Mouse (Mus musculus) limb, embryonic 10.5 days (tissue): ENCODE results near the gene Casq2. TPM values are rescaled to one million over a fixed set of nuclear protein-coding genes. Genes with fewer than 3 reads are reported as not detected.

ENCODE experiments used
- DNase-seq: peaks from one replicate; pipeline ENCODE4 v3.0.0-alpha.2; 2017; ENCODE audit warnings: low spot score
- H3K27ac ChIP-seq: fragments of 300-500 bp; sonication (generic); 2 replicates; pipeline ENCODE4 v1.5.1; 2016; ENCODE audit warnings: mild to moderate bottlenecking
- H3K27me3 ChIP-seq: fragments of 300-500 bp; sonication (generic); 2 replicates; pipeline ENCODE4 v1.6.1; 2016; ENCODE audit warnings: low read depth, mild to moderate bottlenecking; ENCODE audit not compliant: poor library complexity, severe bottlenecking
- H3K36me3 ChIP-seq: fragments of 300-500 bp; sonication (generic); 2 replicates; pipeline ENCODE4 v1.6.1; 2016; ENCODE audit warnings: mild to moderate bottlenecking, moderate library complexity
- H3K4me1 ChIP-seq: fragments of 300-500 bp; sonication (generic); 2 replicates; pipeline ENCODE4 v1.6.1; 2016
- H3K4me3 ChIP-seq: fragments of 300-500 bp; sonication (generic); 2 replicates; pipeline ENCODE4 v1.5.1; 2016; ENCODE audit warnings: mild to moderate bottlenecking, moderate library complexity
- H3K9me3 ChIP-seq: fragments of 300-500 bp; sonication (generic); replicated peaks from 2 replicates; pipeline ENCODE4 v1.6.1; 2016; ENCODE audit warnings: mild to moderate bottlenecking
- WGBS: fragments of 180-500 bp; shearing (Covaris S2); methylation state at CpG from one replicate; pipeline ENCODE4 v1.1.7; 2016; 5-methylcytosine and 5-hydroxymethylcytosine counted together
- polyA plus RNA-seq: library from polyadenylated mRNA; unstranded; fragments of >200 nt; fragmentation: Nextera tagmentation; extraction: Ambion mirVana; gene quantifications from 2 replicates; pipeline ENCODE4 v1.2.1, GENCODE M21; 2016

Casq2 gene
- polyA plus RNA-seq, 1 experiment from 2014 or later: 0.28 TPM

- Histone ChIP-seq H3K27ac (no peak overlapping the region), H3K27me3 (no peaks in the 10 kb centered on the region), H3K36me3 (no peaks in the 10 kb centered on the region), H3K4me3 (no peak overlapping the region), H3K4me1 (no peaks in the 10 kb centered on the region), H3K9me3 (no peaks in the 10 kb centered on the region)
- 86% methylated on average over 6 of the region's 6 CpGs for WGBS
- no peak for DNase-seq
Measured at GRCm38 (mm10) chr3:102123654-102124053, 37.4 kb downstream of the Casq2 start.

- H3K9me3 ChIP-seq: no peaks in the 10 kb centered on the region
- no peaks in the 10 kb centered on the region for H3K4me1 ChIP-seq
- H3K4me3 ChIP-seq: no peak overlapping the region
- no peaks in the 10 kb centered on the region for H3K36me3 ChIP-seq
- 66% methylated on average over 1 of the region's 1 CpGs for WGBS
- no peak for DNase-seq
- no peak overlapping the region for H3K27ac ChIP-seq
- H3K27me3 ChIP-seq: no peaks in the 10 kb centered on the region
Measured at GRCm38 (mm10) chr3:102125546-102125945, 39.3 kb downstream of the Casq2 start.

GRCm38 (mm10) chr3:102127114-102127513 is 40.9 kb downstream of the Casq2 start:
- no peaks in the 10 kb centered on the region for H3K27me3 ChIP-seq
- no peaks in the 10 kb centered on the region for H3K36me3 ChIP-seq
- no peaks in the 10 kb centered on the region for H3K9me3 ChIP-seq
- no peak for DNase-seq
- H3K4me3 ChIP-seq: no peak overlapping the region
- 67% methylated on average over 2 of the region's 2 CpGs for WGBS
- H3K4me1 ChIP-seq: no peaks in the 10 kb centered on the region
- H3K27ac ChIP-seq: no peak overlapping the region

- H3K36me3 ChIP-seq: no peaks in the 10 kb centered on the region
- H3K4me3 ChIP-seq: no peak overlapping the region
- WGBS: 94% methylated on average over 2 of the region's 2 CpGs
- H3K9me3 ChIP-seq: no peaks in the 10 kb centered on the region
- no peak for DNase-seq
- H3K27me3 ChIP-seq: no peaks in the 10 kb centered on the region
- no peak overlapping the region for H3K27ac ChIP-seq
- no peaks in the 10 kb centered on the region for H3K4me1 ChIP-seq
Measured at GRCm38 (mm10) chr3:102128242-102128641, 42.0 kb downstream of the Casq2 start.

- no peaks in the 10 kb centered on the region for H3K27me3 ChIP-seq
- H3K27ac ChIP-seq: no peak overlapping the region
- H3K4me3 ChIP-seq: no peak overlapping the region
- H3K9me3 ChIP-seq: no peaks in the 10 kb centered on the region
- H3K36me3 ChIP-seq: no peaks in the 10 kb centered on the region
- 72% methylated on average over 6 of the region's 6 CpGs for WGBS
- peaks cover 3% of the 10 kb centered on the region for H3K4me1 ChIP-seq
- no peak for DNase-seq
Measured at GRCm38 (mm10) chr3:102130478-102130877, 44.3 kb downstream of the Casq2 start.

GRCm38 (mm10) chr3:102131627-102132324 is 45.6 kb downstream of the Casq2 start:
- no peaks in the 10 kb centered on the region for H3K36me3 ChIP-seq
- no peak overlapping the region for H3K4me3 ChIP-seq
- 87% methylated on average over 9 of the region's 9 CpGs for WGBS
- no peaks in the 10 kb centered on the region for H3K27me3 ChIP-seq
- H3K4me1 ChIP-seq: peaks cover 9% of the 10 kb centered on the region
- H3K27ac ChIP-seq: no peak overlapping the region
- H3K9me3 ChIP-seq: no peaks in the 10 kb centered on the region
- no peak for DNase-seq

GRCm38 (mm10) chr3:102135389-102136113 is 49.3 kb downstream of the Casq2 start:
- peak; percentile 35 for DNase-seq
- 34% methylated on average over 10 of the region's 10 CpGs for WGBS
- Histone ChIP-seq H3K9me3 (no peaks in the 10 kb centered on the region), H3K36me3 (no peaks in the 10 kb centered on the region), H3K4me3 (no peak overlapping the region), H3K27me3 (no peaks in the 10 kb centered on the region), H3K27ac (peak overlapping the region; percentile 70), H3K4me1 (peaks cover 14% of the 10 kb centered on the region)

GRCm38 (mm10) chr3:102137158-102137557 is 50.9 kb downstream of the Casq2 start:
- no peaks in the 10 kb centered on the region for H3K27me3 ChIP-seq
- H3K9me3 ChIP-seq: no peaks in the 10 kb centered on the region
- no peak for DNase-seq
- H3K4me3 ChIP-seq: no peak overlapping the region
- WGBS: 79% methylated on average over 10 of the region's 10 CpGs
- H3K4me1 ChIP-seq: peaks cover 14% of the 10 kb centered on the region
- H3K36me3 ChIP-seq: no peaks in the 10 kb centered on the region
- H3K27ac ChIP-seq: no peak overlapping the region; the same call in 1 of the 2 replicates

- Histone ChIP-seq H3K4me1 (peaks cover 14% of the 10 kb centered on the region), H3K9me3 (no peaks in the 10 kb centered on the region), H3K27me3 (no peaks in the 10 kb centered on the region), H3K36me3 (no peaks in the 10 kb centered on the region), H3K27ac (no peak overlapping the region), H3K4me3 (no peak overlapping the region)
- no peak for DNase-seq
- WGBS: 90% methylated on average over 6 of the region's 6 CpGs
Measured at GRCm38 (mm10) chr3:102138899-102139298, 52.7 kb downstream of the Casq2 start.

- H3K27me3 ChIP-seq: no peaks in the 10 kb centered on the region
- H3K4me1 ChIP-seq: peaks cover 14% of the 10 kb centered on the region
- H3K4me3 ChIP-seq: no peak overlapping the region
- no peak for DNase-seq
- WGBS: 94% methylated on average over 6 of the region's 6 CpGs
- H3K27ac ChIP-seq: no peak overlapping the region
- no peaks in the 10 kb centered on the region for H3K36me3 ChIP-seq
- H3K9me3 ChIP-seq: no peaks in the 10 kb centered on the region
Measured at GRCm38 (mm10) chr3:102140606-102141005, 54.4 kb downstream of the Casq2 start.

GRCm38 (mm10) chr3:102141451-102141850 is 55.2 kb downstream of the Casq2 start:
- WGBS: 66% methylated on average over 2 of the region's 2 CpGs
- H3K27me3 ChIP-seq: no peaks in the 10 kb centered on the region
- H3K36me3 ChIP-seq: no peaks in the 10 kb centered on the region
- DNase-seq: no peak
- no peak overlapping the region for H3K27ac ChIP-seq
- peaks cover 17% of the 10 kb centered on the region for H3K4me1 ChIP-seq
- no peaks in the 10 kb centered on the region for H3K9me3 ChIP-seq
- no peak overlapping the region for H3K4me3 ChIP-seq

GRCm38 (mm10) chr3:102141893-102142292 is 55.7 kb downstream of the Casq2 start:
- Histone ChIP-seq H3K36me3 (no peaks in the 10 kb centered on the region), H3K4me3 (no peak overlapping the region), H3K27ac (no peak overlapping the region), H3K4me1 (peaks cover 18% of the 10 kb centered on the region), H3K27me3 (no peaks in the 10 kb centered on the region), H3K9me3 (no peaks in the 10 kb centered on the region)
- WGBS: 84% methylated on average over 6 of the region's 6 CpGs
- no peak for DNase-seq

GRCm38 (mm10) chr3:102142947-102143346 is 56.7 kb downstream of the Casq2 start:
- Histone ChIP-seq H3K36me3 (no peaks in the 10 kb centered on the region), H3K9me3 (no peaks in the 10 kb centered on the region), H3K4me1 (peaks cover 18% of the 10 kb centered on the region), H3K27me3 (no peaks in the 10 kb centered on the region), H3K4me3 (no peak overlapping the region), H3K27ac (no peak overlapping the region)
- 95% methylated on average over 4 of the region's 4 CpGs for WGBS
- no peak for DNase-seq
